Mouse (Mus musculus) cerebellum, postnatal 36 days (tissue): ENCODE data around the gene Cdkn2d.
"Not testable (repeated sequence)": the region's sequence is repeated elsewhere in the genome, so short reads cannot be mapped to it uniquely, and the experiment has no call there.

ENCODE experiments used
- DNase-seq, 2 experiments: peaks; one replicate each; pipeline ENCODE4 v3.0.0; 2021 to 2022; ENCODE audit warnings: mixed read lengths in 2 of 2

Cdkn2d gene

DNA sequence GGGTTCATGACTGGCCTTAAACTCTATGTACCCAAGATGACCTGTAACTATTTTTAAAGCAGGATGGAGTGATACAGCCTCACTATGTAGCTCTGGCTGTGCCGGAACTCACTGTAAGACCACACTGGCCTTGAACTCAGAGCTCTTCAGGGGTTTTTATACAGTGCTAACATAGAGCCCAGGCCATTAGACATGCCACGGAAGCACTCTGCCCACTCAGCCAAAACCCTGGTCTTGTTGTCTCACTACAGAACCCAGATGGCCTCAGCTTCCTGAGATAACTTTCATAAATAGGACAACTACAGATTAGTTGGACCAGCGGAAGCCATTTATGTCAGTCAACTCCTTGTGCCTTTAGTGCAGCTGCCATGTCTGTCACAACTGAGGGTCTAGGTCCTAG lies 16.9 kb downstream of the Cdkn2d start:
- no peak for DNase-seq

DNA sequence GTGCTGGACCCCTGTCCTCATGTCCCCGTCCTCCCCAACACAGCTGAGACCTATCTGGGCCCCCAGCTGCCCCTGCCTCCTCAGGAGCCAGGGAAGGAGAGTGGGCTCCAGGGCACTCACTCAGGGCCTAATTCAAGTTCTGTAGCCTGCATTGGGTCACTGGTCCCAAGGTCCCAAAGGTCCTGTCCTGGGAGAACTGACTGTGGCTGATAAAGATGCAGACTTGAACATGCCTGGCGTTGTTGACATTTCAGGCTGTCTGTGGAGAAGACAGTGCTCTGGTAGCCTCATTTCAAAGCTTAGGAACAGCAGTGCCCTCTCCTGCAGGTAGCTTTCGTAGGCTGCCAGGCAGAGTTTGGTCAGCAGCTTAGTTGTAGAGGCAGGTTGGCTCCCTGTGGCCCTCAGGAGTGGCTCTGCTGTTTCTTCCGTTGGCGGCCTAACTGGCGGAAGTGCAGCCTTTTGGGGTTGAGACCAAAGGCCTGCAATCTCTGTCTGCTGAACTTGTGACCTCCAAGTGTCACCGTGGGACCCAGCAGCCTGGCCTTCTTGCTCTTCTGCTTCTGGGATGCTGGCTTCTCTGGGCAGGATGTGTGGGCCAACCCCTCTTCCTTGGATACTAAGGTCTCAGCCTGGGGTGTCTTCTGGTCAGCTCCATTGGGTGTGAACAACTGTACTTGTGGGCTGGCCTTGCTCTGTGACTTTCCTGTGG lies 17.5 kb downstream of the Cdkn2d start:
- DNase-seq = no peak

DNA sequence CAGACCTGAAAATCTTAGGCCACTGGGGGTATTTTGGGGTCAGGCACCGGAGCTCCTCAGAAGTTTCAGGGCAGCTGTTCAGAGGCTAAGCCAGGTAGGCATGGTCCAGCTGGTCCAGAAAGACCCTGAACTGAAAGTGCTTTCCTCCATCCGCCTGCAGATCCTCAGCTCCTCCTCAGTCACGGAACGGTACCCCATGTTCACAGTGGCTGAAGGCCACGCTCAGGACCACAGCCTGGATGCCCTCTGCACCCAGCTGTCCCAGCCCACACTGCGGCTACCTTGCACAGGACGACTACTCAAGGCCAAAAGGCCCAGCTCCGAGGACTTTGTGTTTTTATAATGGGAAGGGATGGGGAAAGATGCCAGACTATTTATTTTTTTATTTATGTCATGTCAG lies 18.1 kb downstream of the Cdkn2d start:
- no peak for DNase-seq

GRCm38 (mm10) chr9:21272391-21272790 lies 18.8 kb downstream of the Cdkn2d start:
- DNase-seq = no peak

DNA sequence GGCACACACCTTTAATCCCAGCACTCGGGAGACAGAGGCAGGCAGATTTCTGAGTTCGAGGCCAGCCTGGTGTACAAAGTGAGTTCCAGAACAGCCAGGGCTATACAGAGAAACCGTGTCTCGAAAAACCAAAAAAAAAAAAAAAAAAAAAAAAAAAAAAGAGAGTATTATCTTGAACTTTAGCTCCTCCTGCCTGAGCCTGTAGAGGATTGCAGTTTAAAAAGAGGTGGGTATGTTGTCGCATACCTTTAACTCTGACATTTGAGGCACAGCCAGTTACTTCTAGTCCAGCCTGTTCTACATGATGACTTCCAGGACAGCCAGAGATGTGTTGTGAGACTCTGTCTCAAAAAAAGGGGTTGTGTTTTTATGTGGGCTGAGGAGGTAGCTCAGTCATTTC lies 21.6 kb downstream of the Cdkn2d start:
- DNase-seq = not testable (repeated sequence)

DNA sequence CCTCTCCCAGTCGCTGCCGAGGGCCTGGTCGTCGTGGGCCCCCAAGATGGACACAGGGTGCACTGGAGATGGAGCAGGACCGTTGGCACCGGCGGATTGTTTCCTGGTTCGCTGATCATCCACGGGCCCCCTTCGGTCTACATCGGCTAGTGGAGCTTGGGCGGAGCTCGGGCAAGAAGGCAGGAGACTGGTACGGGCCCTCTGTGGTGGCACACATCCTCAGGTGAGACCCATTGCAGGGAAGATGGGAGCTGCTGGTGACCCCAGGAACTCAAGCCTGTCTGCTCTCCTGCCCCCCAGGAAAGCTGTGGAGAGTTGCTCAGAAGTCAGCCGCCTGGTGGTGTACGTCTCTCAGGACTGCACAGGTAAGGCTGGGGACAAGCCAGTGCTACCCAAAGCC lies 22.9 kb downstream of the Cdkn2d start:
- DNase-seq = no peak

GRCm38 (mm10) chr9:21266889-21267288 lies 24.3 kb downstream of the Cdkn2d start:
- DNase-seq = no peak

DNA sequence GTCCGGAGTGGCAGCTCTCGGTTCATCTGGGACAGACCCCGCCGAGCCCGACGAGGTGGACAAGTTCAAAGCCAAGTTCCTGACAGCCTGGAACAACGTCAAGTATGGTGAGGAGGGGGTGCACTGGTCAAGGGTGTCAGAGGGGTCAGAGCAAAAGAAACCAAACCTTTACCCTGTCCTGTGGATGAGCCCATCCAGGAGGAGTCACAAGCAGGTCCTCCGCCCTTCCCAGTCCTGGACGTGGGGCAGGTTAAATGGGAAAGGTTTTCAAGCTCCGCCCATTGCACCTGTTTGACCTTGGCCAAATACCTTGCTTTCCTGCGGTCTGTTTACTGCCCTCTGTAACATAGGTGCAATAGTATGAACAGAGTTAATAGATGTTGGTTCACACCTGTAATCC lies 25.6 kb downstream of the Cdkn2d start:
- DNase-seq = no peak

- DNase-seq = peak; percentile 98 to 99
Measured at GRCm38 (mm10) chr9:21265000-21265561, 26.1 kb downstream of the Cdkn2d start, which contains the start of gene Atg4d. Gene Atg4d (plus strand): TSS chr9:21265293.

DNA sequence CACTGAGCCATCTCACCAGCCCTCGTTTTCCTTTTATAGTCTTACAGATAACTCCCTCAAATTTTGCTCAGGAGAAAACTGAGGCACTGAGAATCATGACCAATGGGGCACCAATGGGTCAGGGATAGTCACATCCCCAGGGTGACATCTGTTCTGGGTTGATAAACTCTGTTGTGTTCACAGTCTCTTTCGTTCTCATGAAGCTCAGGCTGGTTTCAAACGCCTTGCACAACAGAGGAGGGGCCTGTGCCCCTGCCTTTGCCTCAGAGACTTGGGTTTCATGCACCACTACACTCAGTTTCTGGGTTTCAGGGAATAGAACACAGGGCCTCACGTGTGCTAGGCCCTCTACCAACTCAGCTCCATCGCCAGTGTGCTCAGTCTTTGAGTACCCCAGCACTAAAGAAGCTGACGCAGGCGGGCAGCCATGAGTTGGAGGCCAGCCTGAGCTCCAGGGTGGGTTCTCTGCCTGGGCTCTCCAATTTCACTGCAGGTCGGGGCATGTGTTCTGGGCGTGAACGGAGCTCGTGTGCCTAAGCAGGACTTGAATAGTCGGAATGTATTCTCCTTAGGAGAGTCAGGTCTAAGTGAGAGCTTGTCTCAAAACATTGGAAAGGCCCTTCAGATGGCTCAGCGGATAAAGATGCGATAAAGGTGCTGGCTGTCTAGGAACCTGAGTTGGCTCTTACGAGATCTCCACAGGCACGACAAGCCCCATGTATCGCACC lies 26.8 kb downstream of the Cdkn2d start:
- DNase-seq = no peak

- DNase-seq = no peak
Measured at GRCm38 (mm10) chr9:21261831-21262230, 29.4 kb downstream of the Cdkn2d start.

- no peak for DNase-seq
Measured at GRCm38 (mm10) chr9:21260491-21261040, 30.6 kb downstream of the Cdkn2d start.

DNA sequence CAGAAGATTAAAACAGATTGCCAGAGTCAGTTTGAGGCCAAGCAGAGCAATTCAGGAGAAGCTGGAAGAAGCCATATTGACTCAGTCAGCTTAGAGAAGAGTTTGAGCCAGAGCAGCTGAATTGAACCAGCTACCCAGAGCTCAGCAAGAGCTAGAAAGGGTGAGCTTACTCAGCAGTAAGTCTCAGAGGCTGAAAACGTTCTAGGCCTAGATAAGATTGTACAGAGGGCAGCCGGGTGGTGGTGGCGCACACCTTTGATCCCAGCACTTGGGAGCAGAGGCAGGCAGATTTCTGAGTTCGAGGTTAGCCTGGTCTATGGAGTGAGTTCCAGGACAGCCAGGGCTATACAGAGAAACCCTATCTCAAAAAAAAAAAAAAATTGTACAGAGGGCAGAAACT lies 34.9 kb downstream of the Cdkn2d start:
- DNase-seq = not testable (repeated sequence)

GRCm38 (mm10) chr9:21254690-21255089 lies 36.5 kb downstream of the Cdkn2d start:
- no peak for DNase-seq

DNA sequence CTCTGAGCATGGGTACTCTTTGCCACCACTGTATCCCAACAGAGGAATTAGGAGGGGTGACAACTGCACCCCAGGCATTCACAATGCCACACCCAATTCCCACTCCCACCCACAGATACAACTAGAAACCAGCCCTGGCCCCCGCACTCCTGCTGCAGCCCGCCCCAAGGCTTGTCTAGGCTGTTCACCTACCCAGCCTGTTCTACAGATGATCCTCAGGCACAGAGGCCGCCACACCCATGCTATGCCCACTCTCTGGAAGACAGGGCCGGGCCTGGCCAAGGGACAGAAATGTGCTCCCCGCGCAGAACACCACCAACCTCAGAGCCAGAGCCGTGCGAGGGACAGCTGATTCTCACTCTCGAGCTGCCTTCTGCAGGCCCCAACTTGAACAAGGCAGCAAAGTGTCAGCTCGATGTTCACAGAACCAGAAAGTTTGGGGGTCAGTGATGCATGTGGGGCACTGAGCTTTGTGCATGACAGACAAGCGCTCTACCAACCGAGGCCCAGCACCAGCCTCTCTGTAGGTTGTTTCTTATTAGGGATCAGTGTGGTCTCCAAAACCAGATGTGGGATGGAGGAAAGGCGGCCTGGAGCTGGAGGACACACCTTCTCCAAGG lies 40.0 kb downstream of the Cdkn2d start:
- DNase-seq = no peak

- DNase-seq = no peak
Measured at GRCm38 (mm10) chr9:21250509-21250908, 40.7 kb downstream of the Cdkn2d start.

DNA sequence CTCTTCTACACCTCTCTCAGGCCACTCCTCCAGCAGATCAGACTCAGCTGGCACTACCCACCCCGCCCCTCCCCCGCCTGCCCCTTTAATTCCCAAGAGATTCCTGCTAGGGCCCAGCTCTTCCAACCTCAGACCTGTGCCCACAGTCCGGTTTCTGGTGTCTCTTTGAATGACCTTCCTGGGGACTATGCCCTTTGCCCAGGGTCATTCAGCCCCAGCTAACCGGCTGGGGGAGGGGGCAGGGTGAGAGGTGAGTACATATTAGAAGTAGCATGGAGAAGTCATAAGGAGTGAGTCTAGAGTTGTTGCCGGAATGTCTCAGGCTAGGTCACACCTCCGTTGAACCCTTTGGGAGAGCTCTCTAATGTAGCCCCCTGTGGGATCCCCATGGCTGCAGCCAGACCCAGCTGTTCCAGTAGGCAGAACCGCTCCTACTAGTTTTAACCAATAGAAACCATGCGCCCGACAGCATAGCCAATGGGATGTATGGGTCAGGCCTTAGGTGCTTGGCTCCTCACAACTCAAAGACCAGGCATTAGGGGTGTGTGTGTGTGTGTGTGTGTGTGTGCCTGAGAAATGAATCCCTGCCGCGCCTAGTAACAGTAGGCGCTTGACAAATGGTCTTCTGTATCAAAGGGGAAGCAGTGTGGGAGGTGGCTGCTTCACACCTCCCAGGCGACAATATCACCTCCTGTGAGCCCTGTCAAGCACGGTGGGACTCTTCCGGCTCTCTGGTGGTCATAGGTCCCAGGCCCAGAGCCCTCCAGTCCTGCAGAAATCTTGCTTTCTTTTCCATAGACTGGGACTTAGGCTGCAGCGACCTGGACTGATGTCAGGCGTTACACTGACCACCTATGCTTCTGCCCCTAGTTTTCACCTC lies 41.3 kb downstream of the Cdkn2d start:
- no peak for DNase-seq

DNA sequence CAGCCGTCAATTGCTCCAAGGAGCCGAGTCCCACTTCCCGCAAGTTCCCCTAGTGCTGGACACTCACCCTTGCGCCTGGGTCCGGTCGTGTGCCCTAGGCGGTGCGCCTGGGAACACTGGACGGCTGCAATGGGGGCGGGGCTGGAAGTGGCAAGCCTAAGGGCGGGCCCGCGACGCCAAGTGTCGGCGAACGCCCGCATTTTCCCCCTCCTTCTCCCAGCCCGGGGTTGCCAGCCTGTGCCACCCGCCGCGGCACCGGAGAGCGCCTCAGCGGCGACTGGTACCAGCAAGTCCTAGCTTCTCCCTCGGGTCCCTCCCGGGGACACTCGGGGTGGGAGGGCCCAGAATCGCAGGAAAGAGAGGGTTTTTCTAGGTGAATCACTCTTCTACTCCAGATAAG lies 42.9 kb downstream of the Cdkn2d start, which contains the start of gene S1pr5:
S1pr5 (minus strand) TSS at position 118 of the 400 bp plus-strand sequence.
- no peak for DNase-seq

GRCm38 (mm10) chr9:21246342-21246741 lies 44.9 kb downstream of the Cdkn2d start:
- DNase-seq = no peak

DNA sequence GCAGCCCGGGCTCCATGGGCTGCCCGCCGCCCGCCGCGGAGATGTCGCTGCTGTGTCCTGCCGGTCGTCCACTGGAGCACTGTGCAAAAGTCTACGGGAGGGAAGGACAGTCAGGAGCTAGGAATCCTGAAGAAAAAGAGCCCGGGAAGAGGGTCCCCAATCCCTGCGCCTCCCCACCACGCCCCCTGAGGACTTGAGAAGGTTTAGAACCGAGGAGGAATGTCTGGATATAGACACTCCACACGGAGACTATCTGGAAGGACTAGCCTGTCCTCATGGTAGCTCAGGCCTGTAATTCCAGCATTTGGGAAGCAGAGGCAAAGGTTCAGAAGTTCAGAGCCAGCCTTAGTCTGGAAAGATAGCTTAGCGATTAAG lies 46.1 kb downstream of the Cdkn2d start:
- no peak for DNase-seq

DNA sequence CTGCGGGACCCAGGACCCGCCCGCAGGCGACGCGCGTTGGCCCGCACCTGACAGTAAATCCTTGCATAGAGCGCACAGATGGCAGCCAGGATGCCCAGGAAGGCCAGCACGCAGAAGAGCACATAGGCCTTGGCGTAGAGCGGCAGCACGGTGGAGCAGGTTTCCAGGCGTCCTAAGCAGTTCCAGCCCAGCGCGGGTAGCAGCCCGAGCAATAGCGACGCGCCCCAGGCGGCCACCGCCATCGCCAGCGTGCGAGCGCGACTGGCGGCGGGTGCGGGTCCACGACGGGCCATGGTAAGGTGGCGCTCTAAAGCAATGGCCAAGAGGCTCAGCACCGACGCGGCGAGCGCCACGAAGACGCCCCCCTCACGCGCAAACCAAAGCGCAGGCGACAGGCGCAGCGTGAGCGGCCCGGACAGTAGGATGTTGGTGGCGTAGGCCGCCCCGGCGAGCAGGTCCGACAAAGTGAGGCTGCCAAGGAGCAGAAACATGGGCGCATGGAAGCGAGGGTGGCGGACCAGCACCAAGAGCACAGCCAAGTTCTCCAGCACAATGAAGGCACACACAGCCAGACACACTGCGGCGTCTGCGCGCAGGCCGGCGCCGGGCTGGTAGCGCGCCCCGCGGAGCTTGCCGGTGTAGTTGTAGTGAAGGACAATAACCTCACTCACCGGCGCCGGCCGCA lies 46.6 kb downstream of the Cdkn2d start:
- DNase-seq = peak; percentile 68 to 80
